Mouse (Mus musculus) ovary, postnatal 14 days (tissue): ENCODE data around the gene Olfr1367.

Experiments
- DNase-seq: peaks from one replicate; pipeline ENCODE4 v3.0.0; 2022; ENCODE audit warnings: low spot score

The Olfr1367 gene

DNA sequence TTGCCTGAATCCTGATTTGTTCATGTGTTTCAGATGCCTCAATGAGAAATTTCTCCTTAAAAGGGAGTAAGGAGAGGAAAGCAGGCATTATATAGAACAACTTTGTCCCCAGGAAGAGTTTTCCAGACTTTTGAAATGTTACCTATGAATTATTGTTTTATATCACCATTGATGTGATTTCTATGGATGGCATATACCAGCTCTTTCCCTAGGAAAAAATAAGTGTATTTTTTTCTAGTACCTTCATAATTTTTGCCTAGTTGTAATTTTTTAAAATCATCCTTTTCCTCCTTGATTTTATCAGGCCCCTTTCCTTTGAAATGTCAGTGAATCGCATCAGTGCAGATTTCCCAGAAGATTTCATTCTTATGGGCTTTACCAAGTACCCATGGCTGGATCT lies at the start of gene Olfr1367:
Gene Olfr1367 (plus strand): TSS at position 301 of the 400 bp plus-strand sequence.
- DNase-seq: no peak

DNA sequence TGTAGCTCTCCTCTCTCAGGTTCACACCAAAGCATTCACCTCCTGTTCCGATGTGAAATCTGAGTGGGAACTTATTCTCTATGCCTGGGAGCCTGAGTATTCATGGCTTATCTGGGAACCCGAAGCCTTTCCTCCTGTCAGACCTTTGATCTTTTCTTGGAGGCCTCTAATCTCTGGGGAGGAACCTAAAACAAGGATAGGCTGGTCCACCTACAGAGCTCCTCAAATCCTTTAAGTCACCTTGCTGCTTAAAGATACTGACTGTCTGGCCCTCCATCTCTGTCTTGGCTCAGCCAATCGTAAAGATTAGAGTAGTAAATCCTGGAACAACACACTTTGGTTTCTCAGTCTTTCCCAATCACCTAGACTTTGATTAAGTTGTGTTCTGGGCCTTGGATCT lies 48.2 kb upstream of the Olfr1367 start:
- DNase-seq: no peak

DNA sequence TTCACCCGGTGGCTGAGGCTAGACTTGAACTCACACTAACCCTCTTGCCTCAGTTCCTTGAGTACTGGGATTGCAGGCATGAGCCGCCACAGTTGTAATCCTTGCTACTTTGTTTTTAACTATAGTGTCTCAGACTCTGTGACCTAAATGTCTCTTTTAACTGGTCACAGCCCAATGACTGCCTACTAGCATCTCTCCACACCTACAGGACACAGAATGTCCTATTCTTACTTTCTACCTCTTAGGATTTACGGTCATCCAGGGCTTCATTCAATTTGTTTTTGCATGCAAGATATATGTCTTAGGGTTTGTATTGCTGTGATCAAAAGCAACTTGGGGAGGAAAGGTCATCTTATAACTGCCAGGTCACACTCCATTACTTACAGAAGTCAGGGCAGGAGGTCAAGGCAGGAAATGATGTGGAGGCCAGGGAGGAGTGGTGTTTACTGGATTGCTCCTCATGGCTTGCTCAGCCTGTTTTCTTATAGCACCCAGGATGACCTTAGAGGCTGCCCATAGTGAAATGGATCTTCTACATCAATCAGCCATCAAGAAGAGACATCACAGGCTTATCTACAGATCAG lies 42.1 kb upstream of the Olfr1367 start:
- no peak for DNase-seq

DNA sequence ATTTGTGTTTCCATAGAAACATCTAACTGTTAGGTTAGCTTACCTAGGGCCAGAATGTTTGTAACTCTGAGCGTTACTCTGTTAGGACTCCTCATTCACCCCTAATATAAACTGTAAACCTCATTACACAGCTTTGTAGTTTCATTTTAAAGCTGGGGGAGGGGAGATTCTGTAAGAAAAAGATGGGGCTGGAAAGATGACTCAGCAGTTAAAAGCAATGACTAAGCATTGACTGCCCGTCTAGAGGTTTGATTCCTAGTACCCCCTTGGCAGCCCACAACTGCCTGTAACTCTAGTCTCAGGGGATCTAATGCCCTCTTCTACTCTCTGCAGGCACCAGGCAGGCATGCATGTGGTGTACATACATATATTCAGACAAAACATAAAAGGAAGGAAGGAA lies 36.9 kb upstream of the Olfr1367 start:
- DNase-seq: no peak

DNA sequence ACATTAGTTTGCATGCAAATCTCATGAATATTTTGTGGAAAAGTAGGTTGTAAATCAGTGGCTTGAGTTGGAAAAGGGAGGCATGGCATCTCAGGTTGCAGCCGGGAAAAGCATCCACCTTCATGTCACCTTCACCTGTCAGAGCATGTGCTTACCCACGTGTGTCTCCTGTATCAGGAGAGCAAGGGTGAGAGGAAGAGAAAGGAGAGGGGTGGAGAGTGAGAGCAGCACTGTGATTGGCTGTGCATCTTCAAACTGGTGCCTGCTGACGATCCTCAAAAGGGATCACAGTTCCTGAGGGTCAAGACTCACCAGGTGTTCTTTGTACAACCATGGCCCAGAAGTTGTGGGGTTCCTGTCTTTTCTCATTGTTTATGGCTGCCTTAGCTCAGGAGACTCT lies 34.8 kb upstream of the Olfr1367 start, which contains the start of gene Gpx6:
Gene Gpx6 (plus strand): TSS at position 200 of the 400 bp plus-strand sequence.
- DNase-seq: no peak

DNA sequence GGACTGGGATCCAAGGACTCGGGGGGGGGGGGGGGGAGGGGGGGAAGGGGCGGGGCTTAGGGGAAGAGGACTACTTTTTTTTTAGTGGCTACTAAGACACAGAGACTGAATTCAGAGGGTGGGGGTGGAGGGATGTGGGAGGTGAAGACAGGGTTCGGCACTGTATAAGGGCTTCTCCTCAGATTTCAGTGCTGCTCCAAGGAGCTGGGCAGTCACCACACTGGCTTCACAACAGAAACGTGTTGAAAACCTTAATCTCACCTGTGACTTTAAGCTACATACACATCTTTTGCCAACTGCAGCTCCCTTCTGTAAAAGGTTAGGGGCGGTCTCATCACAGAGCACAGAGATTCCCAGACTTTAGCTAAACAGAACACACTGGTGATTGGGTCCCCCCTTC lies 33.9 kb upstream of the Olfr1367 start:
- no peak for DNase-seq

DNA sequence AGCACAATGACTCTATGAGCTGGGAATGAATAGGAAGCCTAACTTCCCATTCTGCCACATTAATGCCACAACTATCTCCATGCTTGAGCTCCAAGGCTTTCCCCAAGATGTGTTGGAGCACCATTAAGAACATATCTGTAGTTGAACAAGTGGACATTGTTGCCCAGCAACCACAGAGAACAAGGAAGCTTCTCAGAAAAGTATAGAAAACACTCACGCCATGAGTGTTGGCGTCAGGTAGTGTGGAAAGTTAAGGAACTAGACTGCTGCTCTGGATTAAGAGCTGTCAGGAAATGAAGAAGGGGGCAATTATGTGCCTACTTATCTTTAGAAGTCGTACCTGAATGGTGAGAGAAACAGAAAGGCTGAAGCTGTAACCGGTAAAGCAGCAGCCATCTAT lies 32.8 kb upstream of the Olfr1367 start:
- DNase-seq: no peak

DNA sequence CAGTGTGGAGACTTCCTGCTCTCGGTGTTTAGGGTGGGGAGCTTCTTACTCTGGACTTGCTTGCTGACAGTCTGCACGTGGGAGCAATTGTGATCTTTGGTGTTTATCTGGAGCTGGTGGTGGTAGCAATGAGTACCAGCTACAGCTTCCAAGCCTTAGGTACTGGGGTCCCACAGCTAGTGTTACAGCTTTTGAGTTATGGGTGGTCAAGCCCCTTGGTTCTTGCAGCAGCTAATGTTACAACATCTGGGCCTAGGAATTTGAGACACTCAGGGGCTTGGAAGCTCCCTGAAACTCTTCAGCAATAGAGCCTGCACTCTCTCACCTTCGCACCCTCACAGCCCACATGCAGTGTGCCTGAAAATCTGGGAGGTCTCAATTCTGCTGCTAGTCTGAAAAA lies 26.4 kb upstream of the Olfr1367 start:
- no peak for DNase-seq

DNA sequence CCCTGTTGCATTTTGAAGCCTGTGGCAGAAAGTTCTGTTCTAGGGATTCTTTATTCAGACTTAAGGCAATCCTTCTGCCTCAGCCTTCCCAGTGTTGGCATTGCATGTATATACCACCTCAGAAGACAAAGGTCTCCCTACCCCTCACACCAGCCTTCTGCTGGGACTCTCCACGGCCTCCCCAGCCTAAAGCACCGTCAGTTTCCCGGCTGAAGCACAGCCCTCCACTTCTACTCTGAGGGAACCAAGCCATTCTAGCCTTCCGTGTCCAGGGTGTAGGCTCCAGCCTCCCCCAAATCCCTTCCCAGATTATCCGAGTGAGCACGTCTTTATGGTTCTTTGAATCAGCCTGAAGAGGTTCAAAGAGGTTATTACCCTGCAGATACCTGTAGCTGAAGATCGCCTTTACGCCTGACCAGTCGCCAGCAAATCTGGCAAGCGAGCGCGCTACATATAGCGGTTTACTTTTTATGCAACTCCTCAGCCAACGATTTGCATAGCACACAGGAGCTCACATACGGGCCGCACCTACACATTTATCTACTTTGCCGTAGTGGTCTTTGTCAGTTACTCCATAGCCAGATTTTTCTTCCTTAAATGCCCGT lies 24.7 kb upstream of the Olfr1367 start:
- no peak for DNase-seq

DNA sequence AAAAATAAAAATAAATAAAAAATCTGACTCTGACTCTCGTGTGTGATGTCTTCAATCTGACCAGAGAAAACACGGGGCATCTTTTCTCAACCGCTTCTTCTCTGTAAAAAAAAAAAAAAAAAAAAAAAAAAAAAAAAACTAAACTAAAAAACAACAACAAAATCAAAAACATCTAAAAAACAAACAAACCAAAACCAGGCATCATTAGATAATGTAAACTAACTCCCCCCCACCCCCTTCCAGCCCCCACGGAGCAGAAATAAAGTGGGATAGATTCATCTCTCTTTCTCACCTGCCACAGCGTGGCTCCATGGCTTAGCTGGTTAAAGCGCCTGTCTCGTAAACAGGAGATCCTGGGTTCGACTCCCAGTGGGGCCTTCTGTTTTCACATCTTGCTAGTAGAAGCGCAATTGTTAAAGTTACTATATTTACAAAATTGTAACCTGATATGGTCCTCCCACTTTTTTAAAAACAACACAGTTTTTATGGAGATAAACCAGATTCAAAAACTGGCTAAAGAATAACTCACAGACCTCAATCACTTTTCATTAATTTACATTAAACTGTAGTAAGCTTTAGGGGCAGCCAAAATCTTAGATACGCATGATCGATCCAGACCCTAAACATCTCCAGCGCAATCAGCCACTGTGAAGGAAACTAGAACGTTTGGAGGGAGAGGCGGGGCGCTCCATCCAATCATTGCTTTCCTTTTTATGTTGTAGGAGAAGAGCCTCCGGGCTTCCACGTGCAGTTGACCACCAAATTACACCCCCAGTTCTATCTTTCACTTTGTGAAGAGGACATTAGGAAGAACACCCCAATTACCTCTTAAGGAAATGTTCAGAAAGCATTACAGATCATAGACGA lies 24.0 kb upstream of the Olfr1367 start:
- no peak for DNase-seq

DNA sequence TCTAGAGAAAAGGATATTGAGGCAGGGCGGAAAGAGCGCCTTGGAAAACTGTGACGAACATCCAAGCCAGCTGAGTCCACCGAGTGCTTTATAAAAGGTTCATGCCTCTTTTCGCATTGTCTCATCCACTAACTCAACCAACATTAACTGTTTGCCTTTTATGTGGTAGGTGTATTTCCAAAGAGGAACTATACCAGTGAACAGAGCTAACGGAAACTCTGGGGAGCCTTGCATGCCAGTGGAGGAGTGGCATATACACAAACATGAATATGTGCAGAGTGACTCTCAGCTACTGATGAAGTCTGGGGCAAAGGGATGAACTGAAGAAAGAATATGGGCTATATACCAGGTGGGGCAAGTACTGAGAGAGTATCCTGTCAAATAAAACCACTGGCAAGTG lies 23.3 kb upstream of the Olfr1367 start:
- no peak for DNase-seq

DNA sequence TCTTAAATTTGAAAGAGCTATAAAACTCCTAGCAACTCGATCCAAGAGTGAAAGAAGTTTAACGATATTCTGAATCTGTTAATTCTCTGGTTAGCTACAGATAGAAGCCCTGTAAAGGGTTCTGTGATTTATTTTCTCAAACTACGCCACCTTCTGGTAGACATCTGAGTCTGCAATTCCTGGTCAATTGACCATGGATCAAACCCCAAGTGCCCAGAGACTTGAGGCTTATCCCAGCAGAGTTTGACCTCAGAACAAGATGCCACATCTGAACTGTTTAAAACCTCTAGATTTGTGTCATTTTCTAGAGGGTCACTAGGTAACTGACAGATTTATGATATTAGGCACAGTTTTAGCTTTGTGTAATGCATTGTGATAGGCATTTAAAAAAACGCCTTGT lies 20.5 kb upstream of the Olfr1367 start:
- DNase-seq: no peak

DNA sequence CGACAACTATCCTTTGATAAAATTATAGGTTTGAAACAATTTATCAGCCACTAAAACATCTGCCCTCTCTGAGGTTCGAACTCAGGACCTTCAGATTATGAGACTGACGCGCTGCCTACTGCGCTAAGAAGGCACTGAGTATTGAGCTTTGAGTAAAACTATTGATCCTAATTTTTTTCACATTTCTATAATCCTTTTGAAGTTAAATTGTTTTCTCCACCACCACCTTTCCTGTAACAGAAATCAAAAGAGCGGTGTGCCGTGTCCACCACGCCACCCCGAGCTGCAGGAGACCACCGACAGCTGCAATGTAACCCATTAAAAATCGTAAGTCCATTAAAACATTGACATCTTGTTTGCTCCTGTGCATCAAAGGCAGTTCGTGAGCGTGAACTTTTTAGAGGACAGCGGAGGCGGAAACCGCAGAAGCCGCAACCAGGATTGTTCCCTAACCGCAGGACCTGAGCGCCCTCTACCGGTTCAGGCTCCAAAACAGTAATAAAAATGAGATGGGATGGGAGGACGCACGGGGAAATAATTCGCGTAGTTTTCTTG lies 20.0 kb upstream of the Olfr1367 start:
- peak; percentile 73 for DNase-seq

DNA sequence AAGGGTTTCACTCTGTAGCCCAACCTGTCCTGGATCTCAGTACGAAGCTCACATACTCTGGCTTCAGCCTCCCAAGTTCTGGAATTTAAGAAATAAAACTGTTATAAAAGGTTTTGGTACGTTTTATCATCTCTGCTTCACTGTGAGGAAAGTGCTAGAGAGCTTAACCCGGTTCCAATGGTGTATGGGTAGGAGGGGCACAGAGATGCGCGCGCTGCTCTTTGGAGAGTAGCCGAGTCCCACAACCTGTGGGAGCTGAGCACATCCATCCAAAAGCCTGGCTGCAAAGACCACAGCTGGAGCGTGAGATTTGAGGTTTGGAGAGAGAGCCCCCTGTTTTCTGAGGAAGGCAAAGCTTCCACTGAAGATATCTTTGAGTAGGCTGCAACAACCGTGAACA lies 19.3 kb upstream of the Olfr1367 start:
- no peak for DNase-seq

DNA sequence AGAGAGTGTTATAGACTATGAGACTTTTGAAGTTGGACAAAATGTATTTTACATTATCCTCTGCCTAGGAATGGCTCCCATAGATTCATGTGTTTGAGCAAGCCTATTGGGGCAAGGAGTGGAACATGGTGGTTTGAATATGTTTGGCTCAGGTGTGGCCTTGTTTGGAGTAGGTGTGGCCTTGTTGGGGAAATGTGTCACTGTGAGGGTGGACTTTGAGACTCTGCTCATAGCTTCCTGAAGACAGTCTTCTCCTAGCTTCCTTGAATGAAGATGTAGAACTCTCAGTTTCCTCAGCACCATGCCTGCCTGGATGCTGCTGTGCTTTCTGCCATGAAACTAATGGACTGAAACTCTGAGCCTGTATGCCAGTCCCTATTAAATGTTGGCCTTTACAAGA lies 3.9 kb downstream of the Olfr1367 start:
- no peak for DNase-seq

DNA sequence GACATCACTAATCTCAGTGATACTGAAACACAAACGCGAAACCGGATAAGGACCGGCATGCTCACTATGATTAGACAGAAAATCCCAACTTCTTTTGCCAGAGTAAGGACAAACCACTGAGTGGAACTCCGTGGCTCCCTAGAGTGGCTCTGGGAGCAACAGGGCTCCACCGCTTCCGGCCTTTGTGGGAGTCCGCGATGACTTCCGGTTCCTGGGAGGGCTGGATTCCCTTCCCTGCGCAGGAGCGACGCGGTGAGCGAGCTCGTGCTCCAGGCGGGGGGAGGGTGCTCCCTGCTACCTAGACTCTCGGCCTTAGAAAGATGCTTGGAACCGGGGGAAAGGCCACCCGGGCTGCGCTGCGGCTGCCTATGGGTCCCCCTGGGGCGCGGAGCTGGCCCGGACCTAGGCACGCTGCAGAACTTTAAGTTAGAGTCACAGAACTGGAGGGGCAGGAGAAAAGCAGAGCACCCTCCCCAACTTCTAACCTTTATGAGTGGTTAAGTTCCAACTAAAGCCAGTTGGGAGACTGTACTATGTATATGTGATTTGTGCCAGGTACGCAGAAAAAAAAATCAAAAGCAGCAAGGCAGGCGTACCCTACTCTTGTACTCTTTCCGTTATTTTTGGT lies 16.0 kb downstream of the Olfr1367 start, which contains the start of gene Zscan12:
Gene Zscan12 (plus strand): TSS at position 200 of the 628 bp plus-strand sequence.
- peak; percentile 75 for DNase-seq

DNA sequence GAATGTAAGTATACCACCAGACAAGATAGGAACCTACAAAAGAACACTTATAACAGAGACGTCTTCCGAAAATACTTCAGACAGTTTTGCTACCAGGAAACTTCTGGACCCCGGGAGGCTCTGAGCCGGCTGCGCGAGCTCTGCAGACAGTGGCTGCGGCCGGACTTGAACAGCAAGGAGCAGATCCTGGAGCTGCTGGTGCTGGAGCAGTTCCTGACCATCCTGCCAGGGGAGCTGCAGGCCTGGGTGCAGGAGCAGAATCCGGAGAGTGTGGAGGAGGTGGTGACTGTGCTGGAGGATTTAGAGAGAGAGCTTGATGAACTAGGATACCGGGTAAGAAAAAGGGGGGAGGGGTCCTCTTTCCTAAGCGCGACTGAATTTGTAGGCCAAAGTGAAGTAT lies 17.0 kb downstream of the Olfr1367 start:
- no peak for DNase-seq

DNA sequence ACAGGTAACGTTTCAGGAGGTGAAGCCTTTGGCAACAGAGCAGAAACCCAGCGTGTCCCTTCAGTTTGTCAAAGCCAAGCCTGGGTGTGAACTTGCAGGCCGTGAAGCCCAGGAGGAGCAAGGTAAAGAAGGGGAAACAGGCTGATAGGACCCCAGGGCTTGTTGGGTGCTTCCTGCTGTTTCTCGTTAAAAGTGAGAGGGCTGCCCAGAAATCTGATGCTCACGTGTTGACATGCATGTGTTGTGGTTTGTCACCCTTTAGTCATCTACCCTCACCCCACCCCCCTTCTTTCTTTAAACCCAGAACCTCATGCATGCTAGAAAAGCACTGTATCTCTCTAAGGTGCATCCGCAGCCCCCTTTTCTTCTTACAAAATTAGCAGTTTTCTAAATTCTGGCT lies 19.9 kb downstream of the Olfr1367 start:
- DNase-seq: no peak

DNA sequence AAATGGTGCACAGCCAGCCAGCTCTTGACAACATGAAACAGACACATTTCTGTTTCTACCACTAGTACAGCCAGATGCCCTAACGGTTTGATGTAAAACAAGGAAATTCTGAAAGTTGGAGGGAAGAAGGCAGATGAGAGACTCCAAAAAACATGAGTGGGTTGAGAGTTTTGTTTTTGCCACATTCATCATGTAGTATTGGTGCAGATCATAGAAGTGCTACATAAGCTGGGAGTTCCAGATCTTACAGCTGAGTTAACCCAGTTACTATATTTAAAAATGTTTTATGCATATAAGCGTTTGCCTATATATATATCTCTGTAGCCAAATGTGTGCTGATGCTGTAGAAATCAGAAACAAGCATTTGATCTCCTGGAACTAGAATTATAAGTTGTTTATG lies 26.0 kb downstream of the Olfr1367 start:
- no peak for DNase-seq

DNA sequence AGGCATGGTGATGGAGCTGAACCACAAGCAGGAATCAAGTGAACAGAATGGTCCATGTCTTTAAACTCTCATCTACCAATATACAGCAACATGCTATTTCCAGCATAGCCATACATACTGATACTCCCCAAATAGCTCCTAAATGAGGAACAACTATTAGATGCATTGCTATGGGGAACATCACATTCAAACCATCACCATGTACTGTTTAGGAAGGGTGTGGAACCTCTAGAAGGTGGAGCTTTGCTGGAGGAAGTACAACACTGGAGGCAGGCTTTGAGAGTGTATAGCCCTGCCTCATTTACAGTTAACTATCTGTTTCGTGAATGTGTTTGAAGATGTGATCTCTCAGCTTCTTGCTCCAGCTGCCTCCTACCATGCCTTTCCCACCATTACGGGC lies 31.1 kb downstream of the Olfr1367 start:
- no peak for DNase-seq

DNA sequence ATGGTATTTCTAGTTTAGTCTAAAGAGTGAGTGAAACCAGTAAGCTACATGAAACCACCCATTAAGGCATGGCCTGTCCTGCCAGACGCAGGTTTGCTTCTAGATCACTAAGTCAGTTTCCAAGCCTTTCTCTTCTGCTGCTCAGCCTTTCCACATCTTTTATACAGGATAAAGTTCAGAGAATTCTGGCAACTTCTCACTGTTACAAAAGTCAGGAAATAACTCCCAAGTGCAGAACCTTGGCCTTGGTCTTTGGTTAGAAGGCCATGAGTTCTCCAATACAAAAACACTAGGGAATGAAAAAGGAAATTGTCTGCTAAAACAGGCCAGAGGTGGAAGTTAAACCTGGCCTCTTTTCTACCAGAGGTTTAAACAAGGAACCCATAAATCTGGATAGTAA lies 48.5 kb downstream of the Olfr1367 start:
- DNase-seq: no peak

DNA sequence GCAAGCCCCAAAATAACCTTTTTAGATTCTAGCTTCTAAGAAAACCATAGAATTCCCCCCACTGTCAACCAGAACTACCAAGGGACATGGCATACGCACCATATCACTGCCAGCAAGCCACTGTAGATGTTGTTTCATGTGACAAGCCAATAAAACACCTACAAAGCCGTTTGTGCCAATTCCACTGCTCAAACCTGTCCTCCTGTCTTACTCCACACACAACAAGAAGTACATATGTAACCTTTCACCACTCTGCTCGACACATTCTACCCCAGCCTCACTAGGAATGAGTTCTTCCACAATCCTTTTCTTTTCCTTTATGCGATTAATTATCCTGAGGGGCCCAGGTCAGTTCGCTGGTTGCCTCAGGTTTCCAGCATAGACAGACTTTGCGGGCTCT lies 48.9 kb downstream of the Olfr1367 start:
- no peak for DNase-seq
